Mouse (Mus musculus) hindbrain, embryonic 14.5 days (tissue): ENCODE data around the gene Prkcg. TPM values are rescaled to one million over a fixed set of nuclear protein-coding genes. Genes with fewer than 3 reads are reported as not detected.

Experiments used
- ATAC-seq: fragments of 200-750 bp; cut with Nextera tagmentation; 2 replicates; pipeline ENCODE4 v1.8.0; 2017; ENCODE audit warnings: moderate number of reproducible peaks, mild to moderate bottlenecking, moderate TSS enrichment, moderate library complexity; ENCODE audit not compliant: low FRiP score
- DNase-seq: peaks from one replicate; pipeline ENCODE4 v3.0.0-alpha.2; 2015; ENCODE audit warnings: low spot score
- H3K27ac ChIP-seq: fragments of 300-500 bp; sonication (generic); 2 replicates; pipeline ENCODE4 v1.5.1; 2014; ENCODE audit warnings: mild to moderate bottlenecking, moderate library complexity
- H3K27me3 ChIP-seq: fragments of 300-500 bp; sonication (generic); 2 replicates; pipeline ENCODE4 v1.6.1; 2014; ENCODE audit warnings: mild to moderate bottlenecking, low read length, mixed read lengths; ENCODE audit not compliant: control insufficient read depth, insufficient read depth
- H3K36me3 ChIP-seq: fragments of 300-500 bp; sonication (generic); replicated peaks from 2 replicates; pipeline ENCODE4 v1.6.1; 2014; ENCODE audit not compliant: control insufficient read depth, insufficient read depth
- H3K4me1 ChIP-seq: fragments of 300-500 bp; sonication (generic); replicated peaks from 2 replicates; pipeline ENCODE4 v1.6.1; 2014; ENCODE audit warnings: antibody characterized with exemption, low read length, mixed read lengths; ENCODE audit not compliant: control insufficient read depth, insufficient read depth
- H3K4me2 ChIP-seq: fragments of 300-500 bp; sonication (generic); replicated peaks from 2 replicates; pipeline ENCODE4 v1.6.1; 2014; ENCODE audit warnings: mild to moderate bottlenecking, moderate library complexity
- H3K4me3 ChIP-seq: fragments of 300-500 bp; sonication (generic); replicated peaks from 2 replicates; pipeline ENCODE4 v1.5.1; 2014; ENCODE audit warnings: mild to moderate bottlenecking, low read length
- H3K9ac ChIP-seq: fragments of 300-500 bp; sonication (generic); 2 replicates; pipeline ENCODE4 v1.6.1; 2014
- H3K9me3 ChIP-seq: fragments of 300-500 bp; sonication (generic); 2 replicates; pipeline ENCODE4 v1.6.1; 2016; ENCODE audit warnings: low read length; ENCODE audit not compliant: control insufficient read depth
- WGBS: fragments of 180-500 bp; shearing (Covaris S2); extraction: QIAGEN DNeasy Blood & Tissue Kit; methylation state at CpG from one replicate; pipeline ENCODE4 v1.1.7; 2014; 5-methylcytosine and 5-hydroxymethylcytosine counted together
- polyA plus RNA-seq: library from polyadenylated mRNA; unstranded; fragments of >200 nt; fragmentation: Nextera tagmentation; extraction: Ambion mirVana; gene quantifications from 2 replicates; pipeline ENCODE4 v1.2.1, GENCODE M21; 2014

The Prkcg gene
- polyA plus RNA-seq, 1 experiment from 2014 or later = 1.1 TPM

- DNase-seq = peak; percentile 86
- Histone ChIP-seq H3K9ac (no peak overlapping the region), H3K36me3 (no peaks in the 10 kb centered on the region), H3K9me3 (no peaks in the 10 kb centered on the region), H3K4me2 (peak overlapping the region; percentile 23), H3K27me3 (no peaks in the 10 kb centered on the region), H3K4me1 (peaks cover 11% of the 10 kb centered on the region), H3K4me3 (no peak overlapping the region), H3K27ac (no peak overlapping the region)
- 21% methylated on average over 31 of the region's 31 CpGs for WGBS
- ATAC-seq = peak; percentile 3; the same call in 1 of the 2 replicates
These were observed 41.0 kb downstream of the Prkcg start for GRCm38 (mm10) chr7:3329776-3330546.

DNA sequence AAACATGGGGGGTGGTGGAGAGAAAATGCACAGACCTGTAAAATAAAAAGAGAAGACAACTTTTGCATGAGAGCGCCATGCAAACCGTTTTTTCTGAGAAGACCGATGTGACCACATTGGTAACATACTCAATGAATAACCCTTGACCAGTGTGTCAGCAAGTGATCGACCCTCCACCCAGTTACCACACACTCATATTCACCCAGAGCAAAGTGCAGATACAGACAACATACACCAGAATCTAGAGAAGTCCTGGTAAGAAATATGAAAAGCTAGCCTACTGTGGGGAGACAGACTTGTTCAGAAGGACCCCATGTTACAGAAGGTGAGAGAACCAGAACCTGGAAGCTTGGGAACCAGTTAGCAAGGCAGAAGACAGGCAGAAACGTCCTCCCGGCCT, 42.2 kb downstream of the Prkcg start:
- H3K27ac ChIP-seq = no peak overlapping the region
- no peak for ATAC-seq
- H3K4me3 ChIP-seq = peak overlapping the region; percentile 77
- H3K4me2 ChIP-seq = peak overlapping the region; percentile 75
- no peaks in the 10 kb centered on the region for H3K9me3 ChIP-seq
- H3K4me1 ChIP-seq = peaks cover 11% of the 10 kb centered on the region
- 54% methylated on average over 6 of the region's 6 CpGs for WGBS
- no peak overlapping the region; the same call in 1 of the 2 replicates for H3K9ac ChIP-seq
- DNase-seq = no peak
- no peaks in the 10 kb centered on the region for H3K36me3 ChIP-seq
- H3K27me3 ChIP-seq = no peaks in the 10 kb centered on the region

GRCm38 (mm10) chr7:3331581-3332223, 42.7 kb downstream of the Prkcg start:
- Histone ChIP-seq H3K27ac (peak overlapping the region; percentile 88), H3K36me3 (no peaks in the 10 kb centered on the region), H3K9ac (peak overlapping the region; percentile 85), H3K4me1 (peaks cover 11% of the 10 kb centered on the region), H3K9me3 (no peaks in the 10 kb centered on the region), H3K27me3 (no peaks in the 10 kb centered on the region), H3K4me3 (peak overlapping the region; percentile 77), H3K4me2 (peak overlapping the region; percentile 75)
- DNase-seq (peak; percentile 78), ATAC-seq (peak; percentile 90)
- WGBS = 0% methylated on average over 24 of the region's 27 CpGs

- DNase-seq (peak; percentile 41), ATAC-seq (peak; percentile 25; the same call in 1 of the 2 replicates)
- Histone ChIP-seq H3K4me1 (peaks cover 11% of the 10 kb centered on the region), H3K27me3 (no peaks in the 10 kb centered on the region), H3K36me3 (no peaks in the 10 kb centered on the region), H3K4me3 (peak overlapping the region; percentile 77), H3K27ac (peak overlapping the region; percentile 88), H3K9ac (peak overlapping the region; percentile 85), H3K9me3 (no peaks in the 10 kb centered on the region), H3K4me2 (peak overlapping the region; percentile 75)
- WGBS = 0% methylated on average over 4 of the region's 4 CpGs
These were observed 43.2 kb downstream of the Prkcg start for GRCm38 (mm10) chr7:3332224-3332615.

- H3K27ac ChIP-seq = peak within 1 kb of the TSS; percentile 88
- DNase-seq (peak; percentile 71), ATAC-seq (peak; percentile 77)
- no peaks in the 10 kb centered on the region for H3K27me3 ChIP-seq
- H3K9ac ChIP-seq = peak within 1 kb of the TSS; percentile 85
- under 1% methylated on average over 63 of the region's 65 CpGs for WGBS
- no peaks in the 10 kb centered on the region for H3K9me3 ChIP-seq
- H3K4me2 ChIP-seq = peak within 1 kb of the TSS; percentile 75
- H3K36me3 ChIP-seq = no peaks in the 10 kb centered on the region
- H3K4me1 ChIP-seq = peaks cover 11% of the 10 kb centered on the region
- peak within 1 kb of the TSS; percentile 77 for H3K4me3 ChIP-seq
These were observed 43.9 kb downstream of the Prkcg start, which contains the start of gene Cacng7 for GRCm38 (mm10) chr7:3332619-3333521. Gene Cacng7 (plus strand): TSS chr7:3332955.

DNA sequence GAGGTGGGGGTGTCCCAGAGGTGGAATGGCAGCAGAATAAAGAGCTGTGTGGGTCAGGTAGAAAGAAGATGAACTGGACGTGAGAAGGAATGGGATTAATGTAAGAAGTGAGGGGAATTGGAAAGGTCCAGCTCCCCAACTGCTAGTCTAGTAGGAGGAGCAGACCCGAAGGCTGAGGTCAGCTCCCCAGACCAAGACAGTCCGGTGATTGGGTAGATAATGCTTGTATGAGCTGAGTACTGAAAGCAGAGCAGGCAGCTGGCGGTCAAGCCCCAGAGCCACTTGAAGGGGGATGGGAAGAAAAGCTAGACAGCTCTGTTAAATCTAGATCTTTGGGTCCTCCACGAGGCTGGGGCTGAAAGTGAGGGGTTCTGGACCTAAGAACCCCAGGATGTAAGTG, 44.6 kb downstream of the Prkcg start:
- peaks cover 11% of the 10 kb centered on the region for H3K4me1 ChIP-seq
- 0 out of 2 replicates have a peak overlapping the region, but pooled peaks have one; percentile 88 for H3K27ac ChIP-seq
- peak overlapping the region; percentile 75 for H3K4me2 ChIP-seq
- H3K9me3 ChIP-seq = no peaks in the 10 kb centered on the region
- H3K4me3 ChIP-seq = peak overlapping the region; percentile 77
- ATAC-seq = no peak
- 5% methylated on average over 5 of the region's 5 CpGs for WGBS
- DNase-seq = no peak
- H3K9ac ChIP-seq = peak overlapping the region; percentile 85
- peaks cover 3% of the 10 kb centered on the region for H3K36me3 ChIP-seq
- H3K27me3 ChIP-seq = no peaks in the 10 kb centered on the region

DNA sequence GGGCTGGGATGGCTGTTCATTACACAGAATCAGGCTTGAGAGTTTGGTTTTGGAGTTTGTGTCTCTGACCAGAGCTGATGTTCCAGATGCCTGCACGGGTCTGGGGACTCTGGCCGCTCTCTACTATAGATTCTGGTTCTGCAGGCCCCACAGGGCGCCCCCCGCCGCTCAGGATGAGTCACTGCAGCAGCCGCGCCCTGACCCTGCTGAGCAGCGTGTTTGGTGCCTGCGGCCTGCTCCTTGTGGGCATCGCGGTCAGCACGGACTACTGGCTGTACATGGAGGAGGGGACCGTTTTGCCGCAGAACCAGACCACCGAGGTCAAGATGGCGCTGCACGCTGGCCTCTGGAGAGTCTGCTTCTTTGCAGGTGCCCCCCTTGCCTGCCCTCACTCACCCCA, 47.4 kb downstream of the Prkcg start:
- WGBS = 70% methylated on average over 17 of the region's 17 CpGs
- H3K36me3 ChIP-seq = peaks cover 28% of the 10 kb centered on the region
- no peak overlapping the region for H3K4me3 ChIP-seq
- H3K9me3 ChIP-seq = no peaks in the 10 kb centered on the region
- H3K27me3 ChIP-seq = no peaks in the 10 kb centered on the region
- no peak overlapping the region for H3K4me2 ChIP-seq
- DNase-seq (no peak), ATAC-seq (no peak)
- H3K27ac ChIP-seq = no peak overlapping the region
- no peak overlapping the region for H3K9ac ChIP-seq
- peaks cover 11% of the 10 kb centered on the region for H3K4me1 ChIP-seq

DNA sequence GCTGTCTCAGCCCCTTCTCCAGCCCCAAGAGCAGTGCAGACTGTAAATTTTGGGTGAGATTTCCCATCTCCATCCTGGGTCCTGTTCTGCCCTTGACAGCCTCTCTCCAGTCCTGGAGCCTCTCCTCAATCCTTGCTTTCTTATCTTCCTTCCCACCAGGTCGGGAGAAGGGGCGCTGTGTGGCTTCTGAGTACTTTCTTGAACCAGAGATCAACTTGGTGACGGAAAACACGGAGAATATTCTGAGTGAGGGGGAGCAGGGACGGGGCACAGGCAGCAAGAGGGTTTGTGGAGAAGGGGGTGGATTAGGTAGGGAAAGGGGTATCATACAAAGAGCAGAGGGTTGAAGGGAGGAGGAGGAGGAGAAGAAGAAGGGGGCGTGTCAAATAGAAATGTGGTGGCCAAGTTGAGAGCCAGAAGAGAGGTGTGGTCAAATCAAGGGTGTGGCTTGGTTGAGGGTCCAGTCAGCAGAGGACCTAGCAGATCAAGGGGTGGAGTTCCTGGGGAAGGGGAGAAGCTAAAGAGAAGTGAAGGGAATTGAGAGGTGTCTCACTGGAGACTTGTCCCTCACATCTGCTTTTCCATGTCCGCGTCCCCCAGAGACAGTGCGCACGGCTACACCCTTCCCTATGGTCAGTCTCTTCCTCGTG, 49.4 kb downstream of the Prkcg start:
- Histone ChIP-seq H3K9me3 (no peaks in the 10 kb centered on the region), H3K4me3 (no peak overlapping the region), H3K36me3 (peaks cover 44% of the 10 kb centered on the region), H3K4me2 (no peak overlapping the region), H3K27ac (no peak overlapping the region), H3K4me1 (peaks cover 11% of the 10 kb centered on the region), H3K27me3 (no peaks in the 10 kb centered on the region), H3K9ac (no peak overlapping the region)
- DNase-seq (no peak), ATAC-seq (no peak)
- WGBS = 89% methylated on average over 11 of the region's 11 CpGs
